15 mouse cellular contexts compared by ENCODE assay signal in genomic region chr15:7530959-7531588, GRCm38 (mm10).
DNase-seq lines count a peak whose midpoint lies in the region; ATAC-seq and TF ChIP-seq lines count a peak whose summit lies in the region.
"Had no signal": no experiment of that assay in that cellular context is flagged by ENCODE, and none has a peak within 500 bp of the region (broad histone marks: within the 10 kb centered on the region; RNA-seq: fewer than 3 reads in every experiment).

No protein-coding gene starts in this region.

- no peaks in the 10 kb centered on the region for H3K9me3 ChIP-seq in hindbrain, embryonic 10.5 days
- H3K9me3 ChIP-seq in hindbrain, embryonic 11.5 days (ENCODE audit: control insufficient read depth, low read length) = no peaks in the 10 kb centered on the region
- H3K9me3 ChIP-seq in MEL (replicated peaks; ENCODE audit: insufficient read depth, low read length) = no peaks in the 10 kb centered on the region
- H3K9me3 ChIP-seq: neural tube, embryonic 12.5 days had no signal

- no peaks in the 10 kb centered on the region for H3K27me3 ChIP-seq in hindbrain, embryonic 10.5 days (ENCODE audit: insufficient read depth, poor library complexity, severe bottlenecking)
- no peaks in the 10 kb centered on the region for H3K27me3 ChIP-seq in hindbrain, embryonic 11.5 days (ENCODE audit: control insufficient read depth, insufficient read depth, low read length)
- H3K27me3 ChIP-seq in MEL (ENCODE audit: control insufficient read depth in 1 of 2, insufficient read depth in 2 of 2, low read length in 2 of 2) = no peaks in the 10 kb centered on the region
- H3K27me3 ChIP-seq: megakaryocyte, embryonic 14.5 days; neural tube, embryonic 12.5 days had no signal

- TF ChIP-seq RAD21 in MEL (IDR thresholded peaks at IDR 0.05; ENCODE audit: low read depth, low read length) = no peak

- H3K4me2 ChIP-seq in hindbrain, embryonic 11.5 days (replicated peaks; ENCODE audit: low read depth, low read length) = no peak overlapping the region
- H3K4me2 ChIP-seq: neural tube, embryonic 12.5 days had no signal

- 15% methylated on average over 5 of the region's 5 CpGs for WGBS in hindbrain, embryonic 10.5 days
- 13% methylated on average over 5 of the region's 5 CpGs for WGBS in hindbrain, embryonic 11.5 days

- ATAC-seq in hindbrain, embryonic 11.5 days (ENCODE audit: low FRiP score) = no peak
- no peak for ATAC-seq in monocyte, adult 5-6 weeks (replicated peaks; ENCODE audit: insufficient number of reproducible peaks, low FRiP score, low TSS enrichment, poor library complexity, severe bottlenecking)
- ATAC-seq: forebrain, embryonic 14.5 days had no signal

- 0 out of 2 replicates have a peak overlapping the region, but pooled peaks have one; percentile 56 for H3K27ac ChIP-seq in hindbrain, embryonic 10.5 days
- H3K27ac ChIP-seq in hindbrain, embryonic 11.5 days (ENCODE audit: low read depth, low read length) = no peak overlapping the region
- H3K27ac ChIP-seq in MEL (ENCODE audit: control insufficient read depth, low read depth, low read length) = no peak overlapping the region
- H3K27ac ChIP-seq: neural tube, embryonic 12.5 days had no signal

- peak; percentile 83 to 86 for TF ChIP-seq EP300 in MEL (IDR thresholded peaks at IDR 0.05; ENCODE audit: low read depth in 1 of 2, low read length in 2 of 2)

- no peak for TF ChIP-seq POLR2A in MEL (IDR thresholded peaks at IDR 0.05; ENCODE audit: control insufficient read depth in 1 of 2, insufficient read depth in 1 of 2, low read depth in 1 of 2, low read length in 2 of 2, poor library complexity in 1 of 2)

- H3K79me2 ChIP-seq in MEL (ENCODE audit: control insufficient read depth, insufficient read depth, low read length, poor library complexity) = no peaks in the 10 kb centered on the region

- H3K36me3 ChIP-seq in hindbrain, embryonic 10.5 days = no peaks in the 10 kb centered on the region
- H3K36me3 ChIP-seq in hindbrain, embryonic 11.5 days (ENCODE audit: control insufficient read depth, insufficient read depth, low read length) = no peaks in the 10 kb centered on the region
- 0 out of 4 replicates have a peak, but pooled peaks cover 0 to 2% of the 10 kb centered on the region in 2 experiments for H3K36me3 ChIP-seq in MEL (ENCODE audit: control insufficient read depth in 1 of 2, insufficient read depth in 2 of 2, low read length in 2 of 2)
- H3K36me3 ChIP-seq: neural tube, embryonic 12.5 days had no signal

- no peak for TF ChIP-seq CTCF in MEL (IDR thresholded peaks at IDR 0.05 in 2 of 3, conservative IDR thresholded peaks at IDR 0.05 in 1 of 3; ENCODE audit: control insufficient read depth in 1 of 3, insufficient read depth in 1 of 3, low read depth in 2 of 3, low read length in 3 of 3, poor library complexity in 1 of 3, severe bottlenecking in 1 of 3)

- H3K9ac ChIP-seq in hindbrain, embryonic 11.5 days (ENCODE audit: low read depth, low read length) = no peak overlapping the region
- no peak overlapping the region for H3K9ac ChIP-seq in MEL (ENCODE audit: control insufficient read depth, low read depth, low read length, poor library complexity, severe bottlenecking)
- H3K9ac ChIP-seq: neural tube, embryonic 12.5 days had no signal

- no peak overlapping the region for H3K4me3 ChIP-seq in hindbrain, embryonic 10.5 days
- H3K4me3 ChIP-seq in hindbrain, embryonic 11.5 days (ENCODE audit: low read depth, low read length) = no peak overlapping the region
- no peak overlapping the region for H3K4me3 ChIP-seq in MEL (ENCODE audit: control insufficient read depth in 1 of 2, insufficient read depth in 1 of 2, low read depth in 2 of 2, low read length in 2 of 2)
- H3K4me3 ChIP-seq: megakaryocyte, embryonic 14.5 days; neural tube, embryonic 12.5 days had no signal

- peaks cover 13% of the 10 kb centered on the region for H3K4me1 ChIP-seq in hindbrain, embryonic 10.5 days (replicated peaks)
- no peaks in the 10 kb centered on the region for H3K4me1 ChIP-seq in hindbrain, embryonic 11.5 days (replicated peaks; ENCODE audit: control insufficient read depth, insufficient read depth, low read length)
- peaks cover 4 to 8% of the 10 kb centered on the region in 2 experiments; a peak in 3 of 4 replicates for H3K4me1 ChIP-seq in MEL (ENCODE audit: control insufficient read depth in 1 of 2, insufficient read depth in 2 of 2, low read length in 2 of 2)
- H3K4me1 ChIP-seq: megakaryocyte, embryonic 14.5 days; neural tube, embryonic 12.5 days had no signal

- peak; percentile 12 for DNase-seq in hindbrain, embryonic 10.5 days (ENCODE audit: low spot score)
- no peak for DNase-seq in hindbrain, embryonic 11.5 days (ENCODE audit: low spot score)
- peak; percentile 71 for DNase-seq in MEL (ENCODE audit: low read depth, low spot score)
- DNase-seq in embryo, embryonic 11.5 days (ENCODE audit: low read depth, low spot score) = peak; percentile 26
- peak; percentile 14 to 41 for DNase-seq in kidney, postnatal 4 days
- DNase-seq in layer of hippocampus, adult 11-12 months (ENCODE audit: low spot score) = no peak
- DNase-seq in thymus, postnatal 4 days = no peak
- DNase-seq: cerebellum, adult 11-12 months; heart, postnatal 36 days; lung, adult 18-20 months; right cerebral cortex, postnatal 4 days had no signal

TF ChIP-seq in MEL, 35 proteins besides CTCF, POLR2A, EP300 and RAD21:
- TF ChIP-seq ZNF384 (IDR thresholded peaks at IDR 0.05; ENCODE audit: low read depth, low read length) (peak; percentile 56; the same call in 1 of the 2 replicates), MEF2A (IDR thresholded peaks at IDR 0.05; ENCODE audit: extremely low read depth, insufficient replicate concordance, low read depth, low read length, poor library complexity, severe bottlenecking) (no peak), USF1 (IDR thresholded peaks at IDR 0.05; ENCODE audit: low read depth, low read length) (no peak), SIN3A (IDR thresholded peaks at IDR 0.05; ENCODE audit: low read length) (no peak), TBP (IDR thresholded peaks at IDR 0.05; ENCODE audit: low read depth, low read length) (no peak), MAX (IDR thresholded peaks at IDR 0.05; ENCODE audit: low read length) (no peak), USF2 (IDR thresholded peaks at IDR 0.05; ENCODE audit: borderline replicate concordance in 1 of 2, insufficient read depth in 1 of 2, low read depth in 1 of 2, low read length in 2 of 2) (no peak), POLR2AphosphoS2 (IDR thresholded peaks at IDR 0.05; ENCODE audit: low read length) (no peak), KAT2A (conservative IDR thresholded peaks at IDR 0.05; ENCODE audit: low read depth, low read length) (no peak), GATA1 (IDR thresholded peaks at IDR 0.05; ENCODE audit: low read depth, low read length) (peak; percentile 53), UBTF (IDR thresholded peaks at IDR 0.05; ENCODE audit: borderline replicate concordance, insufficient read depth, low read depth, low read length) (no peak), POLR2AphosphoS5 (IDR thresholded peaks at IDR 0.05; ENCODE audit: borderline replicate concordance, low read depth, low read length) (no peak), RCOR1 (IDR thresholded peaks at IDR 0.05; ENCODE audit: low read depth, low read length) (peak; percentile 87), TCF12 (IDR thresholded peaks at IDR 0.05; ENCODE audit: low read depth, low read length) (peak; percentile 89), HCFC1 (IDR thresholded peaks at IDR 0.05; ENCODE audit: low read depth, low read length) (no peak), SMC3 (IDR thresholded peaks at IDR 0.05; ENCODE audit: low read depth, low read length) (no peak), E2F4 (IDR thresholded peaks at IDR 0.05; ENCODE audit: borderline replicate concordance, low read depth, low read length) (no peak), CHD2 (IDR thresholded peaks at IDR 0.05; ENCODE audit: low read length) (no peak), GABPA (IDR thresholded peaks at IDR 0.05; ENCODE audit: low read depth, low read length) (no peak), ZMIZ1 (IDR thresholded peaks at IDR 0.05; ENCODE audit: low read depth, low read length) (no peak), MXI1 (IDR thresholded peaks at IDR 0.05; ENCODE audit: low read depth, low read length) (no peak; the same call in 1 of the 2 replicates), MYC (IDR thresholded peaks at IDR 0.05; ENCODE audit: low read depth, low read length) (no peak), ZKSCAN1 (IDR thresholded peaks at IDR 0.05; ENCODE audit: low read depth, low read length) (no peak), ZC3H11A (IDR thresholded peaks at IDR 0.05; ENCODE audit: low read depth, low read length) (no peak), NELFE (IDR thresholded peaks at IDR 0.05; ENCODE audit: low read depth, low read length) (no peak), ELF1 (IDR thresholded peaks at IDR 0.05; ENCODE audit: low read depth, low read length) (no peak), MAZ (IDR thresholded peaks at IDR 0.05; ENCODE audit: low read depth, low read length) (no peak), NRF1 (IDR thresholded peaks at IDR 0.05; ENCODE audit: insufficient read depth, low read depth, low read length, poor library complexity, severe bottlenecking) (no peak), TAL1 (IDR thresholded peaks at IDR 0.05; ENCODE audit: low read length) (peak; percentile 39; the same call in 1 of the 2 replicates), MAFK (IDR thresholded peaks at IDR 0.05; ENCODE audit: borderline replicate concordance, low read depth, low read length) (peak; percentile 33; the same call in 1 of the 2 replicates), JUND (IDR thresholded peaks at IDR 0.05; ENCODE audit: low read depth, low read length) (no peak), ETS1 (IDR thresholded peaks at IDR 0.05; ENCODE audit: low read depth, low read length) (peak; percentile 70), BHLHE40 (IDR thresholded peaks at IDR 0.05; ENCODE audit: borderline replicate concordance, low read depth, low read length) (0 out of 2 replicates have a peak, but pooled peaks have one; percentile 19), CHD1 (IDR thresholded peaks at IDR 0.05; ENCODE audit: low read depth, low read length) (no peak), MYB (IDR thresholded peaks at IDR 0.05; ENCODE audit: low read depth, low read length) (peak; percentile 67)

Comparison
In these comparisons a context has a peak if more than half of its experiments do, and no peak if none do; other contexts are left out.
1. DNase-seq: peak in hindbrain, embryonic 10.5 days (single experiment), MEL (single experiment), embryo, embryonic 11.5 days (single experiment) and kidney, postnatal 4 days (2 of 2); none in hindbrain, embryonic 11.5 days (single experiment), layer of hippocampus, adult 11-12 months (single experiment) and thymus, postnatal 4 days (single experiment).